Mouse (Mus musculus) brain, embryonic 14.5 days (tissue): ENCODE measurements at regions not wholly inside any gene's neighbourhood (a gene's known extent, or its start where the extent isn't known, plus 50 kb on each side); places are given as distances from the start of the nearest gene placed in this dataset.

Experiments
- DNase-seq: peaks from one replicate; pipeline ENCODE4 v3.0.0-alpha.2; 2011; ENCODE audit warnings: low read depth
- CTCF ChIP-seq: fragments of 200-500 bp; IDR thresholded peaks from 2 replicates; pipeline ENCODE4 v1.5.1; 2012; ENCODE audit warnings: inconsistent platforms, mild to moderate bottlenecking, moderate library complexity, borderline replicate concordance; ENCODE audit not compliant: insufficient read depth, insufficient read length; ENCODE audit errors: extremely low read depth
- POLR2A ChIP-seq: fragments of 200-500 bp; IDR thresholded peaks from 2 replicates; pipeline ENCODE4 v1.6.1; 2012; ENCODE audit warnings: mild to moderate bottlenecking, inconsistent platforms, borderline replicate concordance; ENCODE audit not compliant: poor library complexity, insufficient read depth, insufficient read length, severe bottlenecking; ENCODE audit errors: extremely low read depth

GRCm38 (mm10) chr11:17481436-17481996 is 224.1 kb downstream of the C1d start:
- no peak for DNase-seq
- no peak for TF ChIP-seq CTCF
- TF ChIP-seq POLR2A, result no peak

GRCm38 (mm10) chr11:17483849-17484441 is 226.6 kb downstream of the C1d start:
- no peak for DNase-seq
- no peak for TF ChIP-seq CTCF
- no peak for TF ChIP-seq POLR2A

GRCm38 (mm10) chr11:17501120-17502043 is 244.0 kb downstream of the C1d start:
- TF ChIP-seq CTCF (no peak), POLR2A (no peak)
- DNase-seq, result no peak

GRCm38 (mm10) chr11:17502052-17502451 is 244.7 kb downstream of the C1d start:
- TF ChIP-seq POLR2A (no peak), CTCF (no peak)
- no peak for DNase-seq

DNA sequence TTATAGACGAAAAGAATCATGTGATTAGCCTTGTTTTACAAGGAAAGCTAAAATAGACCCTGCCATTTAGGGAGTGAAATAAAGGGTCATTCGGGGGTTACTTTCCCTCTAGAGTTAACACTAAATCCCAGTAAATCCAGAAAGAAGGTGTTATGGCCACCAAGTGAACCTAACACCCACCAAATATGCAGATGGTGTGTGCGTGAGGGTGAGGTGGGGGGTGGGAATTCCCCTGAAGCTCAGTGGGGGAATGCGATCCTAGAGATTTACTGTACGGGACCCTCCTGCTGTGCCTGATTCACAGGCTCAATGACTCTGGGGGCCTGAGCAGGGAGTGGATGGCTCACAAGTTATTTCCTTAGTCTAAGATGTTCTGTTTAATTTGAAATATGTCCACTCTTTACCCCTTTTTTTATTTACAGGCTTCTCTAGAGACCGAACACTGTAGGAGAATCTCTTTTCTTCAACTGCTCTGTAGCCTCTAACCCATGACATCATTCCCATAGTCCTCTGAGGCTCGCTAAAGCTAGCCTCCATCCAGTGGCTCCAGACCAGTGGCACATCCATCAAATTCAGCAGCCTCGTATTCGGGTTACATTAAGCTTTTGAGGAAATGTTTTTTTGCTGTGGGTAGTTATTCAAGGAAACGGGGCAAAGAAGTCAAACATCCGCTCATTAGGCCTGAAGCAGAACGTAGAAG is 265.0 kb downstream of the C1d start:
- no peak for TF ChIP-seq POLR2A
- no peak for TF ChIP-seq CTCF
- DNase-seq, result no peak

DNA sequence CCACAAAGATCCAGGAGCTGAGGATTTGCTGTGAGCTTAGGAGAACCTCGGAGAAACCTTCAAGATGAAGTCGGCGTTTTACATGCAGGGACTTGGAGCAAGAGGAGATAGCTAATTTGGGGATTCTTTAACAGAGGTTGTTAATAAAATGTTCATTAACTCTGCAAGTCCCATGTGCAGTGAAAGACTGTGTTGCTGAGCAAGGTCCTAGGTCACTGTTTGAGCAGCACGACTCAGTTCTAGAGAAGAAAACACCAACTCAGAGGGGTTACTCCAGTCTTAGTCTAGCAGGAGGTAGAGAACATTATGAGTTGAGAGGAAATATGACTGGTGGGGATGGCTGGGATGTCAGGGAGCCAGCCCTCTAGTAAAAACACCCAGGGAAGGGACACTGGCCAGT is 265.9 kb downstream of the C1d start:
- no peak for DNase-seq

DNA sequence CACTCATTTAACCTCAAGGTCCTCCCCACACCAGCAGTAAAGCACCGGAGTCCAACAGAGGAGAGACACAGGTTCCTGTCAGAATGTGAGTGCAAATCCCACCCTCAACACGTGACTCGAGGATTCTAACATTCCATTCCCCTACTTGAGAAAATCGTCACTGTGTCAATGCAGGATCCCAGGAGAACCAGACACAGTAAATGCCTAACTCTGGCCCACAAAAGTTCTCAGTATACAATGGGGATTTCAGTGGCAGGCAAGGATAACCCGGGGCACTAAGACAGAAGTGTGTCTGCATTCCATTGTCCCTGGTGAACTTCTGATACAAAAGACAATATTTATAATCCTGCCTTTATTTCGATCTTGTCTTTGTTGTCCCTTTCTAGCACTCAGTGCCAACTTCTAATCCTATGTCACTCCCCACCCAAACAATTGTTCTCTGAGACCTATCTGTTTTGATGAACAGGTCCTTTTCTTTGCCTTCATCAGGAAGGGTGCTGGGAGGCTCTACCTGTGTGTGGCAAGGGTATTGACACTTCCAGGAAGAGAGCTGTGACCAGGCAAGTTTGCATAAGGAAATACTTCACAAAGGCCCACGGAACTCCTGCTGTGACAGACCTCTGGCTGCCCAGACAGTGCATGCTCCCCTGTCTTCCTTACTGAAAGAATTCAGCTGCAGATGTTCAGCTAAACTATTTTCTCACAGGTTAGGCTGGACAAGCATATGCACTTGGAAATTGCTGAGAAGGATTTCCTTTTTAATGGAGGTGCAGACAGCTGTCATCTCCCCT is 267.8 kb downstream of the C1d start:
- TF ChIP-seq CTCF (no peak), POLR2A (no peak)
- DNase-seq, result no peak

More for the DNA sequence above, 265.9 kb downstream of the C1d start:
- TF ChIP-seq CTCF (no peak), POLR2A (no peak)

GRCm38 (mm10) chr11:17526476-17526875 is 269.1 kb downstream of the C1d start:
- TF ChIP-seq CTCF (no peak), POLR2A (no peak)
- DNase-seq, result peak; percentile 68

DNA sequence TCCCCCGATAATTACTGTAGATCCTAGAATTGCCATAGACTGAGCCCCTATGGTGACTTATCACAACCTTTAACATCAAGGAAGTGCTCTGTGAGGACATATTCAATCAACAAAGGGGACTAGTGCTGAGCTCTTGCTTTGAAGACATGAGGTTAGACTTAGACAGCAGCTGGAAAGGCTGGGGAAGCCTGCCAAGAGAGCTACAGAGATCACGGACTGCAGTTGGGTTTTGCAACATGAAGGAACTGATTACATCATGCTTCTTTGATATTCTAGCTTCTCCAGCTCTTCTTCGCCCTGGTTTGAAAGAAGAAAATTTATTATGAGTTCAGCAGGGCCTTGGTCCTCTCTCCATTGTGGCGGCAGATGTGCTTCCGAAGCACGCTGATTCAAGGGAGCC is 271.2 kb downstream of the C1d start:
- DNase-seq, result peak; percentile 25
- no peak for TF ChIP-seq POLR2A
- TF ChIP-seq CTCF, result no peak

- peak; percentile 26 for DNase-seq
- TF ChIP-seq CTCF (no peak), POLR2A (no peak)
Measured at GRCm38 (mm10) chr11:17533706-17534105, 276.3 kb downstream of the C1d start.

DNA sequence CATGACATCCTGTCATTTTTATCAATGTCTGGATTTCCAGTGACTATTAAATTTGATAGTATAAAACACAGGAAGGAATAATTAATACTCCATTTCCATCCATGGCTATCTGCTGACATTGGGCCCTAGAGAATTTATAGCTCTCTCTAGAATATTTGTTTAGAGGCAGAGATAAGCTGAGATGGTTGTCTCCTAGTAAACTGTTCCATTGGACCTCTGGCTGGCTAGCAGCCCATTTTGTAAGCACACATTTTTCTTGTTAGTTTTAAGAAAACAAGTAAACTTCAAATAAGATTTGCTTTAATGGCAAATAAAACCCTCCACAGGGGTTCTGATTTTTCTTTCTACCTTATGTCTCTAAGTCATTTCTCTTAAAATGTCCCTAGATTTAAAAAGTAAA is 288.9 kb downstream of the C1d start:
- TF ChIP-seq CTCF, result no peak
- TF ChIP-seq POLR2A, result no peak
- no peak for DNase-seq

- TF ChIP-seq POLR2A, result no peak
- TF ChIP-seq CTCF, result no peak
- DNase-seq, result no peak
Measured at GRCm38 (mm10) chr11:17549148-17549547, 291.8 kb downstream of the C1d start.
